Mouse (Mus musculus): ENCODE measurements around the gene Gabrr3.

GRCm38 (mm10) chr16:59401985-59402384 is 5.1 kb upstream of the Gabrr3 start:
- TF ChIP-seq POLR2A (IDR thresholded peaks at IDR 0.05; ENCODE audit: low read depth, low read length) (no peak), CTCF (IDR thresholded peaks at IDR 0.05; ENCODE audit: borderline replicate concordance, insufficient read depth, low read length) (no peak)
